Mouse (Mus musculus): ENCODE results near the gene Fndc8.
"Not testable (repeated sequence)": the region's sequence is repeated elsewhere in the genome, so short reads cannot be mapped to it uniquely, and the experiment has no call there.

The Fndc8 gene

GRCm38 (mm10) chr11:82920768-82921167 is 28.8 kb downstream of the Fndc8 start:
- no peak for DNase-seq

- DNase-seq = no peak
Observed at GRCm38 (mm10) chr11:82921691-82922090, 29.8 kb downstream of the Fndc8 start.

- DNase-seq = not testable (repeated sequence)
Observed at GRCm38 (mm10) chr11:82923910-82924309, 32.0 kb downstream of the Fndc8 start.

GRCm38 (mm10) chr11:82928897-82929632 is 37.1 kb downstream of the Fndc8 start:
- no peak for DNase-seq

GRCm38 (mm10) chr11:82929633-82929950 is 37.7 kb downstream of the Fndc8 start:
- no peak for DNase-seq

GRCm38 (mm10) chr11:82930391-82930955 is 38.5 kb downstream of the Fndc8 start:
- DNase-seq = peak; percentile 39

- DNase-seq = peak; percentile 12
Observed at GRCm38 (mm10) chr11:82931161-82931560, 39.2 kb downstream of the Fndc8 start.

- peak; percentile 38 for DNase-seq
Observed at GRCm38 (mm10) chr11:82931671-82932450, 39.9 kb downstream of the Fndc8 start.

- no peak for DNase-seq
Observed at GRCm38 (mm10) chr11:82933186-82933585, 41.3 kb downstream of the Fndc8 start.

- no peak for DNase-seq
Observed at GRCm38 (mm10) chr11:82943336-82943735, 51.4 kb downstream of the Fndc8 start.

- DNase-seq = no peak
Observed at GRCm38 (mm10) chr11:82945636-82946035, 53.7 kb downstream of the Fndc8 start.

- DNase-seq = no peak
Observed at GRCm38 (mm10) chr11:82947457-82947856, 55.5 kb downstream of the Fndc8 start.

GRCm38 (mm10) chr11:82949036-82949435 is 57.1 kb downstream of the Fndc8 start:
- DNase-seq = peak; percentile 59
